Mouse (Mus musculus): Measurements from ENCODE around the gene Gli2. TPM values are rescaled to one million over a fixed set of nuclear protein-coding genes. Genes with fewer than 3 reads are reported as not detected.

The Gli2 gene
- polyA plus RNA-seq, 1 experiment from 2014 or later = 7.2 TPM

- ATAC-seq = no peak
- H3K27ac ChIP-seq = peak overlapping the region; percentile 48; the same call in 1 of the 2 replicates
- peaks cover 24% of the 10 kb centered on the region for H3K27me3 ChIP-seq (replicated peaks)
- peak overlapping the region; percentile 96 for H3K4me2 ChIP-seq (replicated peaks)
- H3K9ac ChIP-seq = no peak overlapping the region
- H3K4me1 ChIP-seq (replicated peaks) = peaks cover 34% of the 10 kb centered on the region
- no peaks in the 10 kb centered on the region for H3K9me3 ChIP-seq
- WGBS = 26% methylated on average over 10 of the region's 10 CpGs
- no peaks in the 10 kb centered on the region for H3K36me3 ChIP-seq
- no peak overlapping the region; the same call in 1 of the 2 replicates for H3K4me3 ChIP-seq (replicated peaks)
Measured at GRCm38 (mm10) chr1:119049812-119050615, 3.4 kb downstream of the Gli2 start.

DNA sequence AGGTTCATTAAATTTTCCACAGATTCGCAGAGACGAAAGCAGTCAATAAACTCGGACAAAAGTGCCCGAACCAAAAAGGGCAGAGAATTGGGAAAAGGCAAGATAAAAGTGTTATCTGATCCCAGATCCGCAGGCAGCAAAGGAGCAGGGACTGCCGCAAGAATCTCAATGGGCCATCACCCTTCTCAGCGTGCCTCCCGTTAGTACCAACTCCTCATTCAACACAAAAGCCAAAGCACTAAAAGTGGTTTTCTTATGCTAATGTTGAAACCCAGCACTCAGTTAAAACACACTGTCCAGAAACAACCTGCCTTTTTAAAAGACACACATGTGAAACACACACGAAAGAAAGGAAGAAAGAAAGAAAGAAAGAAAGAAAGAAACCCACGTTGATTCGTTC lies 4.4 kb downstream of the Gli2 start:
- no peak for ATAC-seq
- H3K9ac ChIP-seq = no peak overlapping the region
- H3K9me3 ChIP-seq = no peaks in the 10 kb centered on the region
- no peaks in the 10 kb centered on the region for H3K36me3 ChIP-seq
- H3K4me2 ChIP-seq (replicated peaks) = peak overlapping the region; percentile 93; the same call in 1 of the 2 replicates
- H3K4me3 ChIP-seq (replicated peaks) = no peak overlapping the region
- no peak overlapping the region for H3K27ac ChIP-seq
- 30% methylated on average over 11 of the region's 11 CpGs for WGBS
- peaks cover 24% of the 10 kb centered on the region for H3K27me3 ChIP-seq (replicated peaks)
- H3K4me1 ChIP-seq (replicated peaks) = peaks cover 30% of the 10 kb centered on the region

- Histone ChIP-seq H3K27me3 (replicated peaks) (peaks cover 24% of the 10 kb centered on the region), H3K9me3 (no peaks in the 10 kb centered on the region), H3K9ac (0 out of 2 replicates have a peak overlapping the region, but pooled peaks have one; percentile 8), H3K36me3 (no peaks in the 10 kb centered on the region), H3K27ac (0 out of 2 replicates have a peak overlapping the region, but pooled peaks have one; percentile 54), H3K4me3 (replicated peaks) (peak overlapping the region; percentile 6; the same call in 1 of the 2 replicates), H3K4me1 (replicated peaks) (peaks cover 30% of the 10 kb centered on the region), H3K4me2 (replicated peaks) (peak overlapping the region; percentile 93)
- peak; percentile 8; the same call in 1 of the 2 replicates for ATAC-seq
- 25% methylated on average over 6 of the region's 6 CpGs for WGBS
Measured at GRCm38 (mm10) chr1:119048547-119048946, 4.9 kb downstream of the Gli2 start.

DNA sequence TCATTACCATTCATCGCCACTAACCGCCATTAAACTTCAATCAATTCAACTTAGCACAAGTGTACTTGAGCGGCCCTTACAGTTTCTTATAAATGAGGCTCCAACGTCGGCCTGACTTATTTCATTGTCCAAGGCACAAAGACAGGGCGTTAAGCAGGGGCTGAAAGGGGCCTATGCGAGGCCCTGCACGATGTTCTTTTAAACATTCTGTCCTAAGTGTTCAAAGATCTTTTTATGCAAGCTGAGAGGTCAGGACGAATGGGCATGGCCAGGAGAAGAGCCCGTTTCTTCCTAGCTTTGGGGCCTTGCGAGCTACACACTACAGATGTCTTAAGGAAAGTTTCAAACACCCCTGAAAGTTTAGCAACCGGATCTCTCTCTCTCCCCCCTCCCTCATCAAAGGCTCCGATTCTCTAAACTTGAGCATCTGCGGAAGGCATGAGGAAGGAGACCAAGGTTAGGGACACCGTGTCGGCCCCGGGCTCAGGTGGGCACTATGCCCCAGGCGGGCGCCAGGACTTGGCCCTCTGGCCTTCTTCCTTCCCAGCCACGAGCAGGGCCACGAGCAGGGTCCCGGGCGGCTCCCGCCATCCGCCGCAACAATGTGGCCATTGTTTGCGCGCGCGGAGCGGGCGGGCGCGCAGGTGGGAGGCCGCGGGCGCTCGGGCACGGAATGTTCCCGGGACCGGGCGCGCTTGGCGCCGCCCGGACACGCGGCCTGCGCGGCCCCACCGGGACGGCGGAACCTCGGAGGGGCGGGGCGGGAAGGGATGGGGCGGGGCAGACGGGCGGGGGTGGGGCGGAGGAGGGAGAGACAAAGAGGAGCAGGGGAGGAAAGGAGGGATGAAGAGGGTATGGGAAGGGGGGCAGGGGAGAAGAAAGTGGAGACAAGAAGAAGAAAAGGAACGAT lies 5.7 kb downstream of the Gli2 start:
- peak; percentile 71 for ATAC-seq
- Histone ChIP-seq H3K9me3 (no peaks in the 10 kb centered on the region), H3K36me3 (no peaks in the 10 kb centered on the region), H3K27me3 (replicated peaks) (peaks cover 21% of the 10 kb centered on the region; the same call in 1 of the 2 replicates), H3K27ac (peak overlapping the region; percentile 89), H3K4me2 (replicated peaks) (peak overlapping the region; percentile 93), H3K9ac (peak overlapping the region; percentile 62), H3K4me1 (replicated peaks) (peaks cover 30% of the 10 kb centered on the region), H3K4me3 (replicated peaks) (peak overlapping the region; percentile 57)
- WGBS = 3% methylated on average over 55 of the region's 61 CpGs

- H3K4me3 ChIP-seq (replicated peaks) = no peak overlapping the region
- WGBS = 74% methylated on average over 1 of the region's 1 CpGs
Measured at GRCm38 (mm10) chr1:119038436-119038835, 15.0 kb downstream of the Gli2 start.

DNA sequence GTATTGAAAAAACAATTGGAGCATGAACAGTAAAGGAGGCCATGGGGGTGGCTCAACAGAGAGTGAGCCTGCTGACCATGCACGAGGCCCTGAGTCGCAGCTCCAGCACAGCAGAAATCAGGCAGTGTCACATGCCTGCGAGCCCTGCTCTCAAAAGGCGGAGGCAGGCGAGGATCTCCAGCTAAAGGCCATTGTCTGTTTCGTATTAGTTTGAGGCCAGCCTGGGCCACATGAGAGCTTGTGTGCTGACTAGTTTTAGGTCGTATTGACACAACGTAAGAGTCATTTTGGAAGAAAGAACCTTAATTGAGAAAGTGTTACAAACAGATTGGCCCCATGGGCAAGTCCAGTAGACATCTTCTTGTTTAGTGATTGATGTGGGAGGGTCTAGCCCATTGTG lies 17.5 kb downstream of the Gli2 start:
- 81% methylated on average over 8 of the region's 8 CpGs for WGBS
- H3K4me1 ChIP-seq (replicated peaks) = peaks cover 33% of the 10 kb centered on the region
- no peaks in the 10 kb centered on the region for H3K27me3 ChIP-seq (replicated peaks)
- no peak overlapping the region for H3K4me3 ChIP-seq (replicated peaks)
- no peaks in the 10 kb centered on the region for H3K36me3 ChIP-seq
- 0 out of 2 replicates have a peak overlapping the region, but pooled peaks have one; percentile 90 for H3K27ac ChIP-seq
- H3K4me2 ChIP-seq (replicated peaks) = no peak overlapping the region
- no peak for ATAC-seq
- H3K9ac ChIP-seq = no peak overlapping the region
- H3K9me3 ChIP-seq = no peaks in the 10 kb centered on the region

More at GRCm38 (mm10) chr1:119038436-119038835, 15.0 kb downstream of the Gli2 start:
- H3K27ac ChIP-seq = no peak overlapping the region
- peaks cover 17% of the 10 kb centered on the region for H3K4me1 ChIP-seq (replicated peaks)
- no peaks in the 10 kb centered on the region for H3K27me3 ChIP-seq (replicated peaks)
- ATAC-seq = no peak
- no peak overlapping the region for H3K9ac ChIP-seq
- no peaks in the 10 kb centered on the region for H3K9me3 ChIP-seq
- no peak overlapping the region for H3K4me2 ChIP-seq (replicated peaks)
- no peaks in the 10 kb centered on the region for H3K36me3 ChIP-seq

DNA sequence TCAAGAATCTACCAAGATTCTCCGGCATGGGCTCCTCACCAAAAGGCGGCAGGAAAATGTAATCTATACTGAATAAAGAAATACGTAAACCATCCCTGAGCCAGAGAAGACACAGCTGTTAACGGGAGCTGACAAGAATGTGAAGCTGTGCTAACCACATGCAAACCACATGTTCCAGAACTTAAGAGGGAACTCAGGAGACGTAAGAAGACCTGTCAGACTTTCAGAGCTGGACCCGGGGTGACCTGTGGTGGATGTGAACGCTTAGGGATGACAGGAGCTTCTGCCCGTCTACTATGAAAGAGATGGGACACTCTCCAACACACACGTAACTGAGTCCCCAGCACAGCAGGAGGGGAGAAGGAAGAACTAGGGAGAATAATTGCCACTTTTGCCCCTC lies 18.1 kb downstream of the Gli2 start:
- ATAC-seq = peak; percentile 24; the same call in 1 of the 2 replicates
- H3K9ac ChIP-seq = no peak overlapping the region
- 47% methylated on average over 9 of the region's 9 CpGs for WGBS
- peak overlapping the region; percentile 40; the same call in 1 of the 2 replicates for H3K4me2 ChIP-seq (replicated peaks)
- no peak overlapping the region for H3K4me3 ChIP-seq (replicated peaks)
- H3K36me3 ChIP-seq = no peaks in the 10 kb centered on the region
- 0 out of 2 replicates have a peak overlapping the region, but pooled peaks have one; percentile 90 for H3K27ac ChIP-seq
- peaks cover 33% of the 10 kb centered on the region for H3K4me1 ChIP-seq (replicated peaks)
- H3K9me3 ChIP-seq = no peaks in the 10 kb centered on the region
- H3K27me3 ChIP-seq (replicated peaks) = no peaks in the 10 kb centered on the region

- WGBS = 37% methylated on average over 13 of the region's 13 CpGs
- Histone ChIP-seq H3K36me3 (no peaks in the 10 kb centered on the region), H3K4me3 (replicated peaks) (no peak overlapping the region), H3K27ac (peak overlapping the region; percentile 90), H3K9ac (no peak overlapping the region), H3K27me3 (replicated peaks) (no peaks in the 10 kb centered on the region), H3K4me2 (replicated peaks) (peak overlapping the region; percentile 40), H3K9me3 (no peaks in the 10 kb centered on the region), H3K4me1 (replicated peaks) (peaks cover 33% of the 10 kb centered on the region)
- no peak for ATAC-seq
Measured at GRCm38 (mm10) chr1:119034163-119034705, 19.2 kb downstream of the Gli2 start.

GRCm38 (mm10) chr1:119033450-119034162 lies 19.8 kb downstream of the Gli2 start:
- Histone ChIP-seq H3K9ac (no peak overlapping the region), H3K4me2 (replicated peaks) (peak overlapping the region; percentile 40)

GRCm38 (mm10) chr1:119031185-119031584 lies 22.2 kb downstream of the Gli2 start:
- ATAC-seq = no peak
- Histone ChIP-seq H3K9me3 (no peaks in the 10 kb centered on the region), H3K4me1 (replicated peaks) (peaks cover 39% of the 10 kb centered on the region), H3K27me3 (replicated peaks) (no peaks in the 10 kb centered on the region), H3K36me3 (no peaks in the 10 kb centered on the region), H3K4me2 (replicated peaks) (no peak overlapping the region), H3K27ac (no peak overlapping the region), H3K4me3 (replicated peaks) (no peak overlapping the region), H3K9ac (no peak overlapping the region)
- WGBS = 70% methylated on average over 6 of the region's 6 CpGs

More at GRCm38 (mm10) chr1:119033450-119034162, 19.8 kb downstream of the Gli2 start:
- Histone ChIP-seq H3K27ac (peak overlapping the region; percentile 90), H3K27me3 (replicated peaks) (no peaks in the 10 kb centered on the region), H3K9me3 (no peaks in the 10 kb centered on the region), H3K4me1 (replicated peaks) (peaks cover 33% of the 10 kb centered on the region), H3K4me3 (replicated peaks) (no peak overlapping the region), H3K36me3 (no peaks in the 10 kb centered on the region)
- peak; percentile 91 for ATAC-seq
- WGBS = 27% methylated on average over 3 of the region's 3 CpGs

- no peak overlapping the region for H3K4me2 ChIP-seq (replicated peaks)
- H3K4me1 ChIP-seq (replicated peaks) = peaks cover 19% of the 10 kb centered on the region
- peak overlapping the region; percentile 32; the same call in 1 of the 2 replicates for H3K27ac ChIP-seq
- no peaks in the 10 kb centered on the region for H3K9me3 ChIP-seq
- no peaks in the 10 kb centered on the region for H3K27me3 ChIP-seq (replicated peaks)
- ATAC-seq = peak; percentile 64
- H3K4me3 ChIP-seq (replicated peaks) = no peak overlapping the region
- H3K9ac ChIP-seq = no peak overlapping the region
- no peaks in the 10 kb centered on the region for H3K36me3 ChIP-seq
- WGBS = 32% methylated on average over 8 of the region's 8 CpGs
Measured at GRCm38 (mm10) chr1:119025647-119026358, 27.6 kb downstream of the Gli2 start.

Data from intestine, embryonic 15.5 days (tissue).